Mouse (Mus musculus): ENCODE data around the gene Lrrc37a. TPM values are rescaled to one million over a fixed set of nuclear protein-coding genes. Genes with fewer than 3 reads are reported as not detected.

Lrrc37a gene
- total and polyA plus RNA-seq, 3 experiments, result not detected

- no peaks in the 10 kb centered on the region; the same call in 1 of the 2 replicates for H3K4me1 ChIP-seq (ENCODE audit: control insufficient read depth, insufficient read depth, low read length)
- no peak overlapping the region for H3K27ac ChIP-seq
- no peak overlapping the region for H3K9ac ChIP-seq (ENCODE audit: low read depth, low read length)
- no peaks in the 10 kb centered on the region for H3K36me3 ChIP-seq (ENCODE audit: control insufficient read depth, insufficient read depth, low read length)
- no peak overlapping the region for H3K4me3 ChIP-seq
- TF ChIP-seq EP300 (IDR thresholded peaks at IDR 0.05; ENCODE audit: insufficient read depth, low read depth, low read length), result no peak
- no peak for TF ChIP-seq CTCF (IDR thresholded peaks at IDR 0.05)
- TF ChIP-seq POLR2A (IDR thresholded peaks at IDR 0.05; ENCODE audit: insufficient read depth, low read depth, low read length), result no peak
- intact Hi-C loops (cut with DNase I), result loop anchor here (5.0 kb wide), 1 partner anchor 153 kb away; no protein-coding TSS in a partner anchor
- H3K27me3 ChIP-seq (ENCODE audit: control insufficient read depth, insufficient read depth, low read length), result no peaks in the 10 kb centered on the region
- no peaks in the 10 kb centered on the region; the same call in 1 of the 2 replicates for H3K79me2 ChIP-seq (replicated peaks; ENCODE audit: control insufficient read depth, insufficient read depth, low read length)
- no peak for DNase-seq
Measured at GRCm38 (mm10) chr11:103404618-103405017, 99.8 kb downstream of the Lrrc37a start.

- no peak overlapping the region for H3K9ac ChIP-seq (ENCODE audit: low read depth, low read length)
- H3K4me1 ChIP-seq (ENCODE audit: control insufficient read depth, insufficient read depth, low read length), result no peaks in the 10 kb centered on the region; the same call in 1 of the 2 replicates
- peak in 1 of 2 experiments; percentile 38 for DNase-seq
- WGBS, result 66% methylated on average over 4 of the region's 4 CpGs
- H3K36me3 ChIP-seq (ENCODE audit: control insufficient read depth, insufficient read depth, low read length), result no peaks in the 10 kb centered on the region
- H3K4me3 ChIP-seq, result no peak overlapping the region
- intact Hi-C loops (cut with DNase I), result loop anchor here (5.0 kb wide), 1 partner anchor 154 kb away; no protein-coding TSS in a partner anchor
- H3K79me2 ChIP-seq (replicated peaks; ENCODE audit: control insufficient read depth, insufficient read depth, low read length), result no peaks in the 10 kb centered on the region; the same call in 1 of the 2 replicates
- H3K27ac ChIP-seq, result no peak overlapping the region
- H3K27me3 ChIP-seq (ENCODE audit: control insufficient read depth, insufficient read depth, low read length), result no peaks in the 10 kb centered on the region
- TF ChIP-seq CTCF (IDR thresholded peaks at IDR 0.05), result no peak
- no peak for TF ChIP-seq POLR2A (IDR thresholded peaks at IDR 0.05; ENCODE audit: insufficient read depth, low read depth, low read length)
- TF ChIP-seq EP300 (IDR thresholded peaks at IDR 0.05; ENCODE audit: insufficient read depth, low read depth, low read length), result no peak
Measured at GRCm38 (mm10) chr11:103403776-103404175, 100.6 kb downstream of the Lrrc37a start.

- WGBS, result 66% methylated on average over 5 of the region's 5 CpGs
- Histone ChIP-seq H3K36me3 (ENCODE audit: control insufficient read depth, insufficient read depth, low read length) (no peaks in the 10 kb centered on the region), H3K9ac (ENCODE audit: low read depth, low read length) (no peak overlapping the region), H3K27me3 (ENCODE audit: control insufficient read depth, insufficient read depth, low read length) (no peaks in the 10 kb centered on the region), H3K4me1 (ENCODE audit: control insufficient read depth, insufficient read depth, low read length) (no peaks in the 10 kb centered on the region; the same call in 1 of the 2 replicates), H3K27ac (no peak overlapping the region), H3K79me2 (replicated peaks; ENCODE audit: control insufficient read depth, insufficient read depth, low read length) (no peaks in the 10 kb centered on the region), H3K4me3 (no peak overlapping the region)
- DNase-seq, result no peak
- intact Hi-C loops (cut with DNase I), result loop anchor here (5.0 kb wide), 1 partner anchor 155 kb away; no protein-coding TSS in a partner anchor
- TF ChIP-seq EP300 (IDR thresholded peaks at IDR 0.05; ENCODE audit: insufficient read depth, low read depth, low read length) (no peak), CTCF (IDR thresholded peaks at IDR 0.05) (no peak), POLR2A (IDR thresholded peaks at IDR 0.05; ENCODE audit: insufficient read depth, low read depth, low read length) (no peak)
Measured at GRCm38 (mm10) chr11:103402738-103403137, 101.7 kb downstream of the Lrrc37a start.

- 76% methylated on average over 2 of the region's 2 CpGs for WGBS
- no peak for TF ChIP-seq POLR2A (IDR thresholded peaks at IDR 0.05; ENCODE audit: insufficient read depth, low read depth, low read length)
- TF ChIP-seq EP300 (IDR thresholded peaks at IDR 0.05; ENCODE audit: insufficient read depth, low read depth, low read length), result peak; percentile 46; the same call in 1 of the 2 replicates
- TF ChIP-seq CTCF (IDR thresholded peaks at IDR 0.05), result peak; percentile 87
- no peak overlapping the region for H3K9ac ChIP-seq (ENCODE audit: low read depth, low read length)
- intact Hi-C loops (cut with DNase I), result loop anchor here (5.0 kb wide), 1 partner anchor 155 kb away; no protein-coding TSS in a partner anchor
- no peaks in the 10 kb centered on the region for H3K27me3 ChIP-seq (ENCODE audit: control insufficient read depth, insufficient read depth, low read length)
- no peaks in the 10 kb centered on the region for H3K36me3 ChIP-seq (ENCODE audit: control insufficient read depth, insufficient read depth, low read length)
- peak; percentile 50 to 55 for DNase-seq
- H3K79me2 ChIP-seq (replicated peaks; ENCODE audit: control insufficient read depth, insufficient read depth, low read length), result no peaks in the 10 kb centered on the region
- H3K4me1 ChIP-seq (ENCODE audit: control insufficient read depth, insufficient read depth, low read length), result no peaks in the 10 kb centered on the region; the same call in 1 of the 2 replicates
- no peak overlapping the region for H3K4me3 ChIP-seq
- no peak overlapping the region for H3K27ac ChIP-seq
Measured at GRCm38 (mm10) chr11:103402198-103402597, 102.2 kb downstream of the Lrrc37a start.

Other genes starting within 250 kb of the Lrrc37a start
- gene Map3k14, start 237.1 kb downstream of the Lrrc37a start, total RNA-seq (2021), result 1 to 10 TPM; 3.0 to 3.4 TPM
- gene Map3k14, start 237.1 kb downstream of the Lrrc37a start, polyA plus RNA-seq (2012; rRNA removed), result 3.7 and 4.5 TPM in 2 replicates
- 10 to 100 TPM; 14.1 to 22.9 TPM for gene Arhgap27, start 140.9 kb downstream of the Lrrc37a start, total RNA-seq (2021)
- 15.0 and 18.5 TPM in 2 replicates for gene Arhgap27, start 140.9 kb downstream of the Lrrc37a start, polyA plus RNA-seq (2012; rRNA removed)
- gene Plekhm1, start 91.9 kb downstream of the Lrrc37a start, total RNA-seq (2021), result 10 to 100 TPM; 10.6 to 11.9 TPM
- 10.2 and 12.2 TPM in 2 replicates for gene Plekhm1, start 91.9 kb downstream of the Lrrc37a start, polyA plus RNA-seq (2012; rRNA removed)
- not detected for gene Gm884, start 116.5 kb upstream of the Lrrc37a start, total RNA-seq (2021)
- gene Gm884, start 116.5 kb upstream of the Lrrc37a start, polyA plus RNA-seq (2012; rRNA removed), result under 0.01 TPM in 1 of 2 replicates, not detected in the other
- gene Lyzl6, start 134.3 kb upstream of the Lrrc37a start, total RNA-seq (2021), result not detected
- gene Lyzl6, start 134.3 kb upstream of the Lrrc37a start, polyA plus RNA-seq (2012; rRNA removed), result not detected in 2 replicates
- not detected for gene Rprml, start 145.0 kb upstream of the Lrrc37a start, total RNA-seq (2021)
- not detected in 2 replicates for gene Rprml, start 145.0 kb upstream of the Lrrc37a start, polyA plus RNA-seq (2012; rRNA removed)
- gene Gosr2, start 193.3 kb upstream of the Lrrc37a start, total RNA-seq (2021), result 10 to 100 TPM; 33.2 to 37.8 TPM
- 49.7 and 69.7 TPM in 2 replicates for gene Gosr2, start 193.3 kb upstream of the Lrrc37a start, polyA plus RNA-seq (2012; rRNA removed)
- under 1 TPM; 0.70 to 0.75 TPM for gene Wnt9b, start 245.2 kb upstream of the Lrrc37a start, total RNA-seq (2021)
- 0.41 and 0.61 TPM in 2 replicates for gene Wnt9b, start 245.2 kb upstream of the Lrrc37a start, polyA plus RNA-seq (2012; rRNA removed)